Mouse (Mus musculus) MEL (cell line): ENCODE measurements at regions not wholly inside any gene's neighbourhood (a gene's known extent, or its start where the extent isn't known, plus 50 kb on each side); places are given as distances from the start of the nearest gene placed in this dataset.

Experiments used
- DNase-seq: peaks from one replicate; pipeline ENCODE4 v3.0.0; 2011; ENCODE audit warnings: low read depth, low spot score
- H3K27ac ChIP-seq: 2 replicates; pipeline ENCODE4 v1.5.1; 2012; ENCODE audit warnings: low read depth, mild to moderate bottlenecking, control low read depth, low read length, moderate library complexity; ENCODE audit not compliant: control insufficient read depth
- H3K27me3 ChIP-seq, 2 experiments: fragments of 150-350 bp in 1 of 2; sonication (generic) in 1 of 2; 2 replicates each; pipeline ENCODE4 v1.6.1; 2012; ENCODE audit warnings: low read length in 2 of 2, mild to moderate bottlenecking in 2 of 2, improper control_type of control experiment in 1 of 2, moderate library complexity in 1 of 2; ENCODE audit not compliant: insufficient read depth in 2 of 2, control insufficient read depth in 1 of 2
- H3K36me3 ChIP-seq, 2 experiments: 2 replicates each; pipeline ENCODE4 v1.6.1; 2012 to 2014; ENCODE audit warnings: low read length in 2 of 2, improper control_type of control experiment in 1 of 2, inconsistent platforms in 1 of 2, mild to moderate bottlenecking in 1 of 2; ENCODE audit not compliant: insufficient read depth in 2 of 2, control insufficient read depth in 1 of 2
- H3K4me1 ChIP-seq, 2 experiments: fragments of 150-350 bp in 1 of 2; sonication (generic) in 1 of 2; 2 replicates each; pipeline ENCODE4 v1.6.1; 2012; ENCODE audit warnings: low read length in 2 of 2, improper control_type of control experiment in 1 of 2, mild to moderate bottlenecking in 1 of 2; ENCODE audit not compliant: insufficient read depth in 2 of 2, control insufficient read depth in 1 of 2
- H3K4me3 ChIP-seq, 2 experiments: fragments of 150-350 bp in 1 of 2; sonication (generic) in 1 of 2; 2 replicates each; pipeline ENCODE4 v1.5.1; 2012; ENCODE audit warnings: low read depth in 2 of 2, low read length in 2 of 2, mild to moderate bottlenecking in 2 of 2, moderate library complexity in 2 of 2, control low read depth in 1 of 2, improper control_type of control experiment in 1 of 2; ENCODE audit not compliant: control insufficient read depth in 1 of 2, insufficient read depth in 1 of 2
- H3K79me2 ChIP-seq: 2 replicates; pipeline ENCODE4 v1.6.1; 2012; ENCODE audit warnings: mild to moderate bottlenecking, low read length, moderate library complexity; ENCODE audit not compliant: control insufficient read depth, poor library complexity, insufficient read depth
- H3K9ac ChIP-seq: 2 replicates; pipeline ENCODE4 v1.6.1; 2012; ENCODE audit warnings: low read depth, mild to moderate bottlenecking, control low read depth, low read length, moderate library complexity; ENCODE audit not compliant: control insufficient read depth, poor library complexity, severe bottlenecking
- H3K9me3 ChIP-seq: fragments of 150-350 bp; sonication (generic); replicated peaks from 2 replicates; pipeline ENCODE4 v1.6.1; 2012; ENCODE audit warnings: mild to moderate bottlenecking, low read length, improper control_type of control experiment, moderate library complexity; ENCODE audit not compliant: insufficient read depth
- CHD2 ChIP-seq: IDR thresholded peaks from 2 replicates; pipeline ENCODE4 v1.6.1; 2011; ENCODE audit warnings: low read length, improper control_type of control experiment
- CTCF ChIP-seq, 3 experiments: IDR thresholded peaks in 2 of 3; conservative IDR thresholded peaks in 1 of 3; 2 replicates each; pipeline ENCODE4 v1.5.1; 2011 to 2012; ENCODE audit warnings: low read length in 3 of 3, low read depth in 2 of 3, mild to moderate bottlenecking in 2 of 3, improper control_type of control experiment in 1 of 3, inconsistent platforms in 1 of 3, mixed read lengths in 1 of 3, moderate library complexity in 1 of 3; ENCODE audit not compliant: control insufficient read depth in 1 of 3, insufficient read depth in 1 of 3, poor library complexity in 1 of 3, severe bottlenecking in 1 of 3
- ETS1 ChIP-seq: IDR thresholded peaks from 2 replicates; pipeline ENCODE4 v1.6.1; 2012; ENCODE audit warnings: low read depth, mild to moderate bottlenecking, inconsistent platforms, low read length, improper control_type of control experiment, moderate library complexity
- GABPA ChIP-seq: IDR thresholded peaks from 2 replicates; pipeline ENCODE4 v1.6.1; 2012; ENCODE audit warnings: low read depth, mild to moderate bottlenecking, inconsistent platforms, low read length, improper control_type of control experiment, moderate library complexity
- HCFC1 ChIP-seq: IDR thresholded peaks from 2 replicates; pipeline ENCODE4 v1.6.1; 2012; ENCODE audit warnings: low read depth, mild to moderate bottlenecking, inconsistent platforms, low read length, improper control_type of control experiment, moderate library complexity
- KAT2A ChIP-seq: conservative IDR thresholded peaks from 2 replicates; pipeline ENCODE4 v1.6.1; 2012; ENCODE audit warnings: low read depth, low read length, improper control_type of control experiment, inconsistent platforms
- MAX ChIP-seq: IDR thresholded peaks from 2 replicates; pipeline ENCODE4 v1.6.1; 2011; ENCODE audit warnings: low read length, improper control_type of control experiment
- MYC ChIP-seq: IDR thresholded peaks from 2 replicates; pipeline ENCODE4 v1.6.1; 2011; ENCODE audit warnings: low read depth, mild to moderate bottlenecking, low read length, improper control_type of control experiment, moderate library complexity
- NRF1 ChIP-seq: IDR thresholded peaks from 2 replicates; pipeline ENCODE4 v1.6.1; 2014; ENCODE audit warnings: low read depth, mild to moderate bottlenecking, inconsistent platforms, low read length, improper control_type of control experiment, moderate library complexity; ENCODE audit not compliant: poor library complexity, insufficient read depth, severe bottlenecking
- POLR2A ChIP-seq, 2 experiments: IDR thresholded peaks; 2 replicates each; pipeline ENCODE4 v1.6.1; 2011 to 2012; ENCODE audit warnings: low read length in 2 of 2, mild to moderate bottlenecking in 2 of 2, control low read depth in 1 of 2, improper control_type of control experiment in 1 of 2, low read depth in 1 of 2, moderate library complexity in 1 of 2; ENCODE audit not compliant: control insufficient read depth in 1 of 2, insufficient read depth in 1 of 2, poor library complexity in 1 of 2
- RAD21 ChIP-seq: IDR thresholded peaks from 2 replicates; pipeline ENCODE4 v1.6.1; 2011; ENCODE audit warnings: mild to moderate bottlenecking, low read depth, low read length, improper control_type of control experiment
- RCOR1 ChIP-seq: IDR thresholded peaks from 2 replicates; pipeline ENCODE4 v1.6.1; 2012; ENCODE audit warnings: low read depth, mild to moderate bottlenecking, inconsistent platforms, low read length, improper control_type of control experiment
- SMC3 ChIP-seq: IDR thresholded peaks from 2 replicates; pipeline ENCODE4 v1.6.1; 2011; ENCODE audit warnings: low read depth, low read length, improper control_type of control experiment
- TAL1 ChIP-seq: IDR thresholded peaks from 2 replicates; pipeline ENCODE4 v1.6.1; 2012; ENCODE audit warnings: mild to moderate bottlenecking, inconsistent platforms, low read length, moderate library complexity, mixed read lengths
- UBTF ChIP-seq: IDR thresholded peaks from 2 replicates; pipeline ENCODE4 v1.6.1; 2012; ENCODE audit warnings: low read depth, mild to moderate bottlenecking, inconsistent platforms, low read length, improper control_type of control experiment, moderate library complexity, borderline replicate concordance; ENCODE audit not compliant: insufficient read depth
- USF1 ChIP-seq: IDR thresholded peaks from 2 replicates; pipeline ENCODE4 v1.6.1; 2014; ENCODE audit warnings: low read depth, mild to moderate bottlenecking, inconsistent platforms, low read length, improper control_type of control experiment, moderate library complexity
- ZC3H11A ChIP-seq: IDR thresholded peaks from 2 replicates; pipeline ENCODE4 v1.6.1; 2012; ENCODE audit warnings: low read depth, mild to moderate bottlenecking, inconsistent platforms, low read length, improper control_type of control experiment
- ZKSCAN1 ChIP-seq: IDR thresholded peaks from 2 replicates; pipeline ENCODE4 v1.6.1; 2012; ENCODE audit warnings: low read depth, mild to moderate bottlenecking, inconsistent platforms, low read length, improper control_type of control experiment, moderate library complexity
- ZNF384 ChIP-seq: IDR thresholded peaks from 2 replicates; pipeline ENCODE4 v1.6.1; 2012; ENCODE audit warnings: low read depth, mild to moderate bottlenecking, inconsistent platforms, low read length, improper control_type of control experiment

- H3K4me3 ChIP-seq: no peak overlapping the region
These were observed 209.7 kb downstream of the Igsf11 start for GRCm38 (mm10) chr16:39102151-39102550.

GRCm38 (mm10) chr16:39103360-39104095 is 211.1 kb downstream of the Igsf11 start:
- no peaks in the 10 kb centered on the region for H3K4me1 ChIP-seq
- H3K9me3 ChIP-seq: no peaks in the 10 kb centered on the region
- TF ChIP-seq UBTF (no peak), GABPA (no peak), NRF1 (no peak), POLR2A (IDR thresholded peaks at IDR 0.05; ENCODE audit: control insufficient read depth in 1 of 2, insufficient read depth in 1 of 2, low read depth in 1 of 2, low read length in 2 of 2, poor library complexity in 1 of 2) (no peak), KAT2A (no peak), ETS1 (no peak), HCFC1 (no peak), MAX (no peak), ZKSCAN1 (no peak)
- H3K9ac ChIP-seq: no peak overlapping the region
- no peak for DNase-seq
- no peaks in the 10 kb centered on the region for H3K27me3 ChIP-seq
- H3K79me2 ChIP-seq: no peaks in the 10 kb centered on the region
- H3K27ac ChIP-seq: no peak overlapping the region
- no peaks in the 10 kb centered on the region for H3K36me3 ChIP-seq
- H3K4me3 ChIP-seq: no peak overlapping the region

More at GRCm38 (mm10) chr16:39102151-39102550, 209.7 kb downstream of the Igsf11 start:
- Histone ChIP-seq H3K9me3 (no peaks in the 10 kb centered on the region), H3K36me3 (no peaks in the 10 kb centered on the region), H3K79me2 (no peaks in the 10 kb centered on the region), H3K4me1 (no peaks in the 10 kb centered on the region), H3K9ac (no peak overlapping the region), H3K27ac (no peak overlapping the region), H3K27me3 (no peaks in the 10 kb centered on the region)
- no peak for DNase-seq
- TF ChIP-seq RCOR1: no peak
- TF ChIP-seq CTCF (IDR thresholded peaks at IDR 0.05 in 2 of 3, conservative IDR thresholded peaks at IDR 0.05 in 1 of 3; ENCODE audit: control insufficient read depth in 1 of 3, insufficient read depth in 1 of 3, low read depth in 2 of 3, low read length in 3 of 3, poor library complexity in 1 of 3, severe bottlenecking in 1 of 3): no peak
- no peak for TF ChIP-seq ZC3H11A

- Histone ChIP-seq H3K79me2 (no peaks in the 10 kb centered on the region), H3K4me3 (no peak overlapping the region), H3K9ac (no peak overlapping the region), H3K27me3 (no peaks in the 10 kb centered on the region), H3K36me3 (no peaks in the 10 kb centered on the region), H3K27ac (no peak overlapping the region), H3K4me1 (no peaks in the 10 kb centered on the region), H3K9me3 (no peaks in the 10 kb centered on the region)
- TF ChIP-seq MAX (peak; percentile 53; the same call in 1 of the 2 replicates), MYC (0 out of 2 replicates have a peak, but pooled peaks have one; percentile 25), ZC3H11A (peak; percentile 72), CTCF (IDR thresholded peaks at IDR 0.05 in 2 of 3, conservative IDR thresholded peaks at IDR 0.05 in 1 of 3; ENCODE audit: control insufficient read depth in 1 of 3, insufficient read depth in 1 of 3, low read depth in 2 of 3, low read length in 3 of 3, poor library complexity in 1 of 3, severe bottlenecking in 1 of 3) (peak; percentile 38 to 73 (median 55)), USF1 (no peak), ZNF384 (peak; percentile 92), CHD2 (no peak), TAL1 (no peak), SMC3 (peak; percentile 75), RAD21 (peak; percentile 81)
- DNase-seq: peak; percentile 60
These were observed 217.0 kb downstream of the Igsf11 start for GRCm38 (mm10) chr16:39109383-39110033.
